Mouse (Mus musculus) embryonic facial prominence, embryonic 12.5 days (tissue): ENCODE data around the gene Psg25. TPM values are rescaled to one million over a fixed set of nuclear protein-coding genes. Genes with fewer than 3 reads are reported as not detected.
"Not testable (repeated sequence)": the region's sequence is repeated elsewhere in the genome, so short reads cannot be mapped to it uniquely, and the experiment has no call there.

Source experiments
- ATAC-seq: fragments of 200-750 bp; cut with Nextera tagmentation; 2 replicates; pipeline ENCODE4 v1.8.0; 2017; ENCODE audit not compliant: insufficient number of reproducible peaks, insufficient read depth, low FRiP score, low TSS enrichment
- H3K27ac ChIP-seq: fragments of 300-500 bp; sonication (generic); 2 replicates; pipeline ENCODE4 v1.5.1; 2016; ENCODE audit warnings: mild to moderate bottlenecking
- H3K27me3 ChIP-seq: fragments of 300-500 bp; sonication (generic); 2 replicates; pipeline ENCODE4 v1.6.1; 2016; ENCODE audit warnings: mild to moderate bottlenecking, moderate library complexity
- H3K36me3 ChIP-seq: fragments of 300-500 bp; sonication (generic); 2 replicates; pipeline ENCODE4 v1.6.1; 2016; ENCODE audit warnings: mild to moderate bottlenecking
- H3K4me1 ChIP-seq: fragments of 300-500 bp; sonication (generic); 2 replicates; pipeline ENCODE4 v1.6.1; 2016
- H3K4me2 ChIP-seq: fragments of 300-500 bp; sonication (generic); replicated peaks from 2 replicates; pipeline ENCODE4 v1.6.1; 2016; ENCODE audit warnings: mild to moderate bottlenecking, moderate library complexity
- H3K4me3 ChIP-seq: fragments of 300-500 bp; sonication (generic); 2 replicates; pipeline ENCODE4 v1.5.1; 2016; ENCODE audit warnings: mild to moderate bottlenecking
- H3K9ac ChIP-seq: fragments of 300-500 bp; sonication (generic); 2 replicates; pipeline ENCODE4 v1.6.1; 2016; ENCODE audit warnings: mild to moderate bottlenecking, moderate library complexity
- H3K9me3 ChIP-seq: fragments of 300-500 bp; sonication (generic); 2 replicates; pipeline ENCODE4 v1.6.1; 2016; ENCODE audit warnings: mild to moderate bottlenecking, moderate library complexity
- WGBS: fragments of 180-500 bp; shearing (Covaris S2); methylation state at CpG from one replicate; pipeline ENCODE4 v1.1.7; 2016; 5-methylcytosine and 5-hydroxymethylcytosine counted together
- polyA plus RNA-seq: library from polyadenylated mRNA; unstranded; fragments of >200 nt; fragmentation: Nextera tagmentation; extraction: Ambion mirVana; gene quantifications from 2 replicates; pipeline ENCODE4 v1.2.1, GENCODE M21; 2016

Gene Psg25
- not detected in 2 replicates for polyA plus RNA-seq

GRCm38 (mm10) chr7:18532169-18532568 lies at the start of gene Psg25:
Psg25 (minus strand) TSS chr7:18532269.
- 87% methylated on average over 1 of the region's 1 CpGs for WGBS
- H3K36me3 ChIP-seq: no peaks in the 10 kb centered on the region
- H3K27me3 ChIP-seq: no peaks in the 10 kb centered on the region
- H3K4me1 ChIP-seq: no peaks in the 10 kb centered on the region
- H3K9me3 ChIP-seq: no peaks in the 10 kb centered on the region
- H3K9ac ChIP-seq: no peak within 1 kb of the TSS
- no peak within 1 kb of the TSS for H3K4me3 ChIP-seq
- no peak for ATAC-seq
- no peak within 1 kb of the TSS for H3K4me2 ChIP-seq
- H3K27ac ChIP-seq: no peak within 1 kb of the TSS

GRCm38 (mm10) chr7:18567205-18567604 lies 35.1 kb upstream of the Psg25 start, which contains the start of gene Psg27:
Psg27 (minus strand) TSS chr7:18567305.
- Histone ChIP-seq H3K27me3 (no peaks in the 10 kb centered on the region), H3K4me2 (no peak within 1 kb of the TSS), H3K9me3 (no peaks in the 10 kb centered on the region), H3K4me3 (no peak within 1 kb of the TSS), H3K9ac (no peak within 1 kb of the TSS), H3K4me1 (no peaks in the 10 kb centered on the region), H3K36me3 (no peaks in the 10 kb centered on the region), H3K27ac (no peak within 1 kb of the TSS)
- no peak for ATAC-seq
- WGBS: 83% methylated on average over 3 of the region's 3 CpGs

GRCm38 (mm10) chr7:18559850-18560249 lies 27.8 kb upstream of the Psg25 start:
- H3K4me1 ChIP-seq: no peaks in the 10 kb centered on the region
- H3K36me3 ChIP-seq: no peaks in the 10 kb centered on the region
- no peak overlapping the region for H3K9ac ChIP-seq
- H3K4me2 ChIP-seq: no peak overlapping the region
- H3K27ac ChIP-seq: no peak overlapping the region
- no peaks in the 10 kb centered on the region for H3K27me3 ChIP-seq
- ATAC-seq: no peak
- H3K4me3 ChIP-seq: no peak overlapping the region
- 0 out of 2 replicates have a peak, but pooled peaks cover 4% of the 10 kb centered on the region for H3K9me3 ChIP-seq

- H3K27ac ChIP-seq, H3K4me2 ChIP-seq, H3K9ac ChIP-seq, H3K4me3 ChIP-seq, H3K4me1 ChIP-seq, ATAC-seq, H3K9me3 ChIP-seq, H3K36me3 ChIP-seq, H3K27me3 ChIP-seq: not testable (repeated sequence)
- WGBS: 78% methylated on average over 3 of the region's 3 CpGs
Observed at GRCm38 (mm10) chr7:18555751-18556150, 23.7 kb upstream of the Psg25 start.

- Histone ChIP-seq H3K27ac (no peak overlapping the region), H3K9ac (no peak overlapping the region), H3K4me2 (no peak overlapping the region), H3K4me3 (no peak overlapping the region), H3K27me3 (no peaks in the 10 kb centered on the region), H3K4me1 (no peaks in the 10 kb centered on the region), H3K36me3 (no peaks in the 10 kb centered on the region), H3K9me3 (no peaks in the 10 kb centered on the region)
- WGBS: 54% methylated on average over 3 of the region's 3 CpGs
- ATAC-seq: no peak
Observed at GRCm38 (mm10) chr7:18533420-18533819, 1.4 kb upstream of the Psg25 start.

- ATAC-seq: no peak
- Histone ChIP-seq H3K9me3 (no peaks in the 10 kb centered on the region), H3K27me3 (no peaks in the 10 kb centered on the region), H3K9ac (no peak overlapping the region), H3K4me2 (no peak overlapping the region), H3K36me3 (no peaks in the 10 kb centered on the region), H3K27ac (no peak overlapping the region), H3K4me1 (no peaks in the 10 kb centered on the region), H3K4me3 (no peak overlapping the region)
- WGBS: 96% methylated on average over 8 of the region's 8 CpGs
Observed at GRCm38 (mm10) chr7:18524668-18525067, 7.4 kb downstream of the Psg25 start.

- not testable (repeated sequence) for H3K4me2 ChIP-seq, H3K9me3 ChIP-seq, H3K4me3 ChIP-seq, H3K4me1 ChIP-seq, H3K27ac ChIP-seq, H3K9ac ChIP-seq, H3K36me3 ChIP-seq, ATAC-seq, H3K27me3 ChIP-seq
Observed at GRCm38 (mm10) chr7:18512848-18513247, 19.2 kb downstream of the Psg25 start.

GRCm38 (mm10) chr7:18512417-18512816 lies 19.7 kb downstream of the Psg25 start:
- H3K9me3 ChIP-seq, H3K27me3 ChIP-seq, H3K4me2 ChIP-seq, H3K36me3 ChIP-seq, H3K9ac ChIP-seq, H3K4me3 ChIP-seq, H3K27ac ChIP-seq, ATAC-seq, H3K4me1 ChIP-seq: not testable (repeated sequence)
- WGBS: 50% methylated on average over 2 of the region's 2 CpGs

- Histone ChIP-seq H3K4me2 (no peak overlapping the region), H3K36me3 (no peaks in the 10 kb centered on the region), H3K27me3 (no peaks in the 10 kb centered on the region), H3K4me1 (no peaks in the 10 kb centered on the region), H3K27ac (no peak overlapping the region), H3K9ac (no peak overlapping the region), H3K4me3 (no peak overlapping the region), H3K9me3 (no peaks in the 10 kb centered on the region)
- no peak for ATAC-seq
- WGBS: 13% methylated on average over 9 of the region's 9 CpGs
Observed at GRCm38 (mm10) chr7:18511479-18511878, 20.6 kb downstream of the Psg25 start.

- WGBS: 90% methylated on average over 1 of the region's 1 CpGs
- Histone ChIP-seq H3K4me3 (no peak within 1 kb of the TSS), H3K36me3 (no peaks in the 10 kb centered on the region), H3K9ac (no peak within 1 kb of the TSS), H3K4me2 (no peak within 1 kb of the TSS), H3K27ac (no peak within 1 kb of the TSS), H3K27me3 (no peaks in the 10 kb centered on the region), H3K9me3 (peaks cover 7% of the 10 kb centered on the region; the same call in 1 of the 2 replicates), H3K4me1 (no peaks in the 10 kb centered on the region)
- no peak for ATAC-seq
Observed at GRCm38 (mm10) chr7:18484077-18484476, 48.0 kb downstream of the Psg25 start, which contains the start of gene Psg26. Psg26 (minus strand) TSS chr7:18484177.

Other genes with a start within 250 kb of the Psg25 start
- gene Psg18, start 177.3 kb downstream of the Psg25 start, polyA plus RNA-seq: not detected in 2 replicates
- not detected in 2 replicates for gene Psg28, start 100.2 kb downstream of the Psg25 start, polyA plus RNA-seq
- not detected in 2 replicates for gene Psg26, start 48.1 kb downstream of the Psg25 start, polyA plus RNA-seq
- not detected in 2 replicates for gene Psg27, start 35.0 kb upstream of the Psg25 start, polyA plus RNA-seq
- not detected in 2 replicates for gene Psg23, start 84.2 kb upstream of the Psg25 start, polyA plus RNA-seq
- not detected in 2 replicates for gene Psg21, start 124.5 kb upstream of the Psg25 start, polyA plus RNA-seq
- gene Psg20, start 153.9 kb upstream of the Psg25 start, polyA plus RNA-seq: not detected in 2 replicates
- gene Psg22, start 185.8 kb upstream of the Psg25 start, polyA plus RNA-seq: not detected in 2 replicates